Mouse (Mus musculus) thymus, adult 2 months (tissue): ENCODE results near the gene Gpr84.

Source experiments
- CTCF ChIP-seq: fragments of 200-500 bp; IDR thresholded peaks from 2 replicates; pipeline ENCODE4 v1.5.1; 2012; ENCODE audit warnings: mild to moderate bottlenecking, control low read depth, low read length, moderate library complexity, borderline replicate concordance; ENCODE audit not compliant: control insufficient read depth, poor library complexity, insufficient read depth; ENCODE audit errors: extremely low read depth
- POLR2A ChIP-seq: fragments of 200-500 bp; IDR thresholded peaks from 2 replicates; pipeline ENCODE4 v1.6.1; 2012; ENCODE audit warnings: mild to moderate bottlenecking, low read length, control low read depth, moderate library complexity; ENCODE audit not compliant: control insufficient read depth, poor library complexity, insufficient read depth; ENCODE audit errors: extremely low read depth

GRCm38 (mm10) chr15:103281465-103282205 lies 28.8 kb downstream of the Gpr84 start:
- TF ChIP-seq CTCF (no peak), POLR2A (no peak)
